Mouse (Mus musculus): ENCODE data around the gene Dnah3.

- TF ChIP-seq CTCF (IDR thresholded peaks at IDR 0.05; ENCODE audit: low read depth, low read length), result no peak
- TF ChIP-seq GATA1 (IDR thresholded peaks at IDR 0.05; ENCODE audit: borderline replicate concordance, low read length), result no peak
- TF ChIP-seq TAL1 (conservative IDR thresholded peaks at IDR 0.05; ENCODE audit: low read depth, low read length), result no peak
These were observed 11.3 kb upstream of the Dnah3 start for GRCm38 (mm10) chr7:120106356-120106755.

Measured in G1E (cell line).